Mouse (Mus musculus): ENCODE data around the gene Csnk1e. TPM values are rescaled to one million over a fixed set of nuclear protein-coding genes. Genes with fewer than 3 reads are reported as not detected.

Csnk1e gene
- polyA plus RNA-seq, 1 experiment from 2014 or later = 103 TPM

DNA sequence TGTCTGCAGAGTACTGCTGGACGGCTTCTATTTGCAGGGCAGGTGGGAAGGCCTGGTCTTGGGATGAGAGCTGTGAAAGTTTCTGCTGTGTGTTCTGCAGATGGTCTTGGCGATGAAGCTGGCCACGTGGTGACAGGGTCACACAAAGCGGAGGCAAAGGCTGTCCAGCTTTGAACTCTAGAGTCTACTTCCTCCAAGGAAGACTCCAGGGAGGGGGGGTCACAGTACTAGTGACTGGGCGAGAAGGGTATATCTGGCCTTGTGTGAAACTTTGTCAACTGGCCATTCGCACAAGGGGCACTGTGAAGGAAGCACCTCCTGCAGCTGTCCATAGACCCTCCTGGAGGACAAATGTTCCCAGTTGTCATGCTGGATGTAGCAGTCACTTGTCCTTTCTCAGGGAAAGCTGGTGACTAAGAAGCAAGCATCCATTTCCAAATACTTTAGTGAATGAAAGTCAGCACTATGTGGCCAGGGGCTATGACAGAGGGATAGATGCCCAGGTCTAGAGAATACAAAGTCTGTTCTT lies 32.6 kb downstream of the Csnk1e start:
- 71% methylated on average over 6 of the region's 6 CpGs for WGBS
- 0 out of 2 replicates have a peak overlapping the region, but pooled peaks have one; percentile 25 for H3K9ac ChIP-seq

DNA sequence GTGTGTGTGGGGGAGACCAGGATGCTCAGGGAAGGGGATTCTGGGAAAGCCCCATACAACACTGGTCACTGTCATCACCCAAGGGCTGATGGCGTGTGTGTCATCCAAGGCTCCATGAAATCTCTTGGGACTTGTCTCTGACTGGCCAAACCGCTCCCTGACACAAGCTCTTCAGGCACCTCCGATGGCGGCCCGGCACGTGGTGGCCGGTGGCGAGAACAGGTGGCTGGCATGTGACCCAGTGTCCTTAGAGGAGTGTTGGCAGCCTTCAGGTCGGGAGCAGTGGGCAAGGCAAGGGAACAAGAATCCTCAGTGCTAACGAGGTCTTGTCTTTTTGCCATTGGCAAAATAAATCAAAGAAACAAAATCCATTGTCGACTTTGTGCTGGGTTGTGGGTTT lies 36.7 kb downstream of the Csnk1e start:
- no peak overlapping the region for H3K4me3 ChIP-seq
- H3K9me3 ChIP-seq (replicated peaks) = no peaks in the 10 kb centered on the region
- no peak overlapping the region for H3K27ac ChIP-seq (ENCODE audit: poor library complexity, severe bottlenecking)
- H3K4me2 ChIP-seq = no peak overlapping the region
- H3K9ac ChIP-seq = no peak overlapping the region
- ATAC-seq (ENCODE audit: insufficient number of reproducible peaks, low FRiP score) = no peak
- no peaks in the 10 kb centered on the region for H3K27me3 ChIP-seq (replicated peaks)
- H3K4me1 ChIP-seq (replicated peaks) = peaks cover 21% of the 10 kb centered on the region
- 89% methylated on average over 11 of the region's 11 CpGs for WGBS
- peaks cover 74% of the 10 kb centered on the region for H3K36me3 ChIP-seq

More for the DNA sequence above, 32.6 kb downstream of the Csnk1e start:
- Histone ChIP-seq H3K27me3 (replicated peaks) (no peaks in the 10 kb centered on the region), H3K27ac (ENCODE audit: poor library complexity, severe bottlenecking) (no peak overlapping the region), H3K9me3 (replicated peaks) (no peaks in the 10 kb centered on the region), H3K4me3 (no peak overlapping the region), H3K36me3 (peaks cover 98% of the 10 kb centered on the region), H3K4me1 (replicated peaks) (peaks cover 19% of the 10 kb centered on the region), H3K4me2 (no peak overlapping the region)
- ATAC-seq (ENCODE audit: insufficient number of reproducible peaks, low FRiP score) = no peak

DNA sequence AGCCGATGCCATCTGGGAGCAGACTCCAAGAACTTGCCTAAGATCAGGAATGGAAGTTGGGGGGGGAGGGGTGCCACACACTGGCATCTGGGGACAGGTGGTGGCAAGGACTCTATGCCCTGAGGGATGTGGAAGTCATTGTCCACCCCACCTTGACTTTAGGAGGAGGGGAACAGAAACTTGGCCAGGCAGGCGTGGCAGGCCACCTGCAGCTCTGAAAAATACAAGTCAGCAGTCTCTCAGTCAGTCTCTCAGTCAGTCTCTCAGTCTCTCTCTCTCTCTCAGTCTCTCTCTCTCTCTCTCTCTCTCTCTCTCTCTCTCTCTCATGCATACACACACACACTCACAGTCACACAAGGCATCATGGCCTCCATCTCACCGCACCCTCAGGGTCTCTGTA lies 37.1 kb downstream of the Csnk1e start:
- no peak overlapping the region for H3K4me2 ChIP-seq
- 93% methylated on average over 3 of the region's 3 CpGs for WGBS
- H3K9ac ChIP-seq = no peak overlapping the region
- H3K27me3 ChIP-seq (replicated peaks) = no peaks in the 10 kb centered on the region
- peaks cover 70% of the 10 kb centered on the region for H3K36me3 ChIP-seq
- H3K9me3 ChIP-seq (replicated peaks) = no peaks in the 10 kb centered on the region
- peaks cover 21% of the 10 kb centered on the region for H3K4me1 ChIP-seq (replicated peaks)
- no peak overlapping the region for H3K27ac ChIP-seq (ENCODE audit: poor library complexity, severe bottlenecking)
- H3K4me3 ChIP-seq = no peak overlapping the region
- ATAC-seq (ENCODE audit: insufficient number of reproducible peaks, low FRiP score) = no peak

- peaks cover 12% of the 10 kb centered on the region for H3K4me1 ChIP-seq (replicated peaks)
- no peak overlapping the region for H3K27ac ChIP-seq (ENCODE audit: poor library complexity, severe bottlenecking)
- H3K9ac ChIP-seq = no peak overlapping the region
- no peak overlapping the region for H3K4me3 ChIP-seq
- no peak for ATAC-seq (ENCODE audit: insufficient number of reproducible peaks, low FRiP score)
- WGBS = 92% methylated on average over 3 of the region's 3 CpGs
- peaks cover 61% of the 10 kb centered on the region for H3K36me3 ChIP-seq
- H3K27me3 ChIP-seq (replicated peaks) = no peaks in the 10 kb centered on the region
- no peak overlapping the region for H3K4me2 ChIP-seq
- no peaks in the 10 kb centered on the region for H3K9me3 ChIP-seq (replicated peaks)
These were observed 38.0 kb downstream of the Csnk1e start for GRCm38 (mm10) chr15:79417379-79417778.

DNA sequence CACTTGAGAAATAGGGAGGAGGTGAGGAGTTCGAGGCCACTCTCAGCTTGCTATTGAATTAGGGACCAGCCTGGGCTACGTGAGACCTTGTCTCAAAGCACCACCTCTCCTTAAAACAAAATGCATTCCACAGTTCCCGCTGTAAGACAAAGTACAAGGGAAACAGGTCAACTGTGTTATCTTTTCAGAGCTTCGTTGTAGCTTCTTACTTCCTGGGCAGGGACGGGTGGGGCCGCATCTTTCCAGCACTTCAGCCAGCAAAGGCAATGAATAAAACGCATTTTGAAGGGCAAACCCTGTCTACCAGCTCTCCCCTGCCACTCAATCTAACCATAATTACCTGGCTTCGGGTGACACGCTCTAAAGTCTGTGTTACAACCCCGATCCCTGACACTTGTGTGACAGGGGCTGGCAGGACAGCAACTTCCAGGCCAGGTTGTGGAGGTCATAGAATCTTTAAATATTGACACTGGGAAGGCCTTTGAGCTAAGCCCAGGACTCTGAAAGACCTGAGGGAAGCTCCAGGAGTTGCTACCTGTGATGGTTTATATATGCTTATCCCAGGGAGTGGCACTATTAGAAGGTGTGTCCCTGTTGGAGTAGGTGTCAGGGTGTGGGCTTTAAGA lies 38.8 kb downstream of the Csnk1e start:
- no peak overlapping the region for H3K4me2 ChIP-seq
- H3K36me3 ChIP-seq = peaks cover 53% of the 10 kb centered on the region
- H3K27me3 ChIP-seq (replicated peaks) = no peaks in the 10 kb centered on the region
- H3K4me1 ChIP-seq (replicated peaks) = peaks cover 8% of the 10 kb centered on the region
- WGBS = 86% methylated on average over 10 of the region's 10 CpGs
- no peak overlapping the region for H3K27ac ChIP-seq (ENCODE audit: poor library complexity, severe bottlenecking)
- H3K9ac ChIP-seq = no peak overlapping the region
- H3K9me3 ChIP-seq (replicated peaks) = no peaks in the 10 kb centered on the region
- H3K4me3 ChIP-seq = no peak overlapping the region
- ATAC-seq (ENCODE audit: insufficient number of reproducible peaks, low FRiP score) = no peak

DNA sequence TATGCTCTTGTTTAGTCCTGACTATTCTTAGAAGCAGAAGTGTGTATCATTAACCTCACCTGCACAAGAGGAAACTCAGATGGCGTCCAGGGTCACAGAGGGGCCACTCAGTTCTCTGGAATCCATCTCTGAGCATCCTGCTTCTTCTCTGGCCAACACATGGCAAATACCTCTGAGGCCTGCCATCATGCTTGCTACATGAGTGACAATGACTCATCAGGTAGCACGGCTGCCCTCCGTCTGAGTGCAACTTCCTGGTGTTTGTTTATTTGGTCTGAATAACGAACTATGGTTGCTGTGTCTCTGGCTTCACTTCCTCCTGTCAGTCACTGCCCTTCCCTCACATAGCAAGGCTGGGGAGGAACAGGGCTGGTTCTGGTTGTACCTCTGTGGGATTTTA lies 40.9 kb downstream of the Csnk1e start:
- Histone ChIP-seq H3K4me1 (replicated peaks) (peaks cover 8% of the 10 kb centered on the region), H3K4me3 (no peak overlapping the region), H3K27me3 (replicated peaks) (no peaks in the 10 kb centered on the region), H3K9ac (no peak overlapping the region), H3K27ac (ENCODE audit: poor library complexity, severe bottlenecking) (no peak overlapping the region), H3K36me3 (peaks cover 32% of the 10 kb centered on the region), H3K4me2 (no peak overlapping the region), H3K9me3 (replicated peaks) (no peaks in the 10 kb centered on the region)
- 32% methylated on average over 4 of the region's 4 CpGs for WGBS
- no peak for ATAC-seq (ENCODE audit: insufficient number of reproducible peaks, low FRiP score)

DNA sequence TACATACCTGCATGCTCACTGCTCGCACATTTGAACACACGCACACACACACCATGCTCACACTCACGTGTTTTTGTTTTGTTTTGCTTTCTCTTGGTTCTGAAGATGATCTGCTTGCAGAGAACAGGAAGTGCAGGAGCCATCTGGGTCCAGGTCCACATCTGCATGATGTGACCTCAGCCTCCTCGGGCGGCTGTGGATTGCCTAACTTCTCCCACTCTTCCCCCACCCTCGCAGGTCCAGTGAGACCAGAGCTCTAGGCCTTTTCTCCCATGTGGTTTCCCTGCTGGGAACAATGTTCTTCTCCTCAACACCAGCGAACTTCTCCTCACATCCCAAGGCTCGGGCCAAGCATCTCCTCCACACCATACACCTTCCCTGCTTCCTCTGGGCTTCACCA lies 41.6 kb downstream of the Csnk1e start:
- Histone ChIP-seq H3K27me3 (replicated peaks) (no peaks in the 10 kb centered on the region), H3K4me2 (no peak overlapping the region), H3K36me3 (peaks cover 25% of the 10 kb centered on the region), H3K9ac (no peak overlapping the region), H3K9me3 (replicated peaks) (no peaks in the 10 kb centered on the region), H3K27ac (ENCODE audit: poor library complexity, severe bottlenecking) (no peak overlapping the region), H3K4me3 (no peak overlapping the region), H3K4me1 (replicated peaks) (peaks cover 15% of the 10 kb centered on the region)
- WGBS = 76% methylated on average over 8 of the region's 8 CpGs
- ATAC-seq (ENCODE audit: insufficient number of reproducible peaks, low FRiP score) = no peak

GRCm38 (mm10) chr15:79413201-79413600 lies 42.2 kb downstream of the Csnk1e start:
- H3K4me3 ChIP-seq = no peak overlapping the region
- 96% methylated on average over 3 of the region's 3 CpGs for WGBS
- no peak for ATAC-seq (ENCODE audit: insufficient number of reproducible peaks, low FRiP score)
- no peaks in the 10 kb centered on the region for H3K9me3 ChIP-seq (replicated peaks)
- peaks cover 19% of the 10 kb centered on the region for H3K36me3 ChIP-seq
- no peak overlapping the region for H3K27ac ChIP-seq (ENCODE audit: poor library complexity, severe bottlenecking)
- no peak overlapping the region for H3K4me2 ChIP-seq
- no peak overlapping the region for H3K9ac ChIP-seq
- H3K27me3 ChIP-seq (replicated peaks) = no peaks in the 10 kb centered on the region
- H3K4me1 ChIP-seq (replicated peaks) = peaks cover 20% of the 10 kb centered on the region

GRCm38 (mm10) chr15:79411363-79412065 lies 43.9 kb downstream of the Csnk1e start:
- no peak for ATAC-seq (ENCODE audit: insufficient number of reproducible peaks, low FRiP score)
- H3K27me3 ChIP-seq (replicated peaks) = no peaks in the 10 kb centered on the region
- H3K4me2 ChIP-seq = no peak overlapping the region
- H3K9ac ChIP-seq = no peak overlapping the region
- no peak overlapping the region for H3K4me3 ChIP-seq
- H3K9me3 ChIP-seq (replicated peaks) = no peaks in the 10 kb centered on the region
- 78% methylated on average over 10 of the region's 10 CpGs for WGBS
- H3K4me1 ChIP-seq (replicated peaks) = peaks cover 23% of the 10 kb centered on the region
- H3K36me3 ChIP-seq = peaks cover 5% of the 10 kb centered on the region
- H3K27ac ChIP-seq (ENCODE audit: poor library complexity, severe bottlenecking) = no peak overlapping the region

- 0 out of 2 replicates have a peak overlapping the region, but pooled peaks have one; percentile 3 for H3K4me2 ChIP-seq
- peak overlapping the region; percentile 29 for H3K27ac ChIP-seq (ENCODE audit: poor library complexity, severe bottlenecking)
- peaks cover 22% of the 10 kb centered on the region for H3K4me1 ChIP-seq (replicated peaks)
- H3K27me3 ChIP-seq (replicated peaks) = no peaks in the 10 kb centered on the region
- H3K9ac ChIP-seq = no peak overlapping the region
- no peaks in the 10 kb centered on the region for H3K36me3 ChIP-seq
- WGBS = 79% methylated on average over 4 of the region's 4 CpGs
- ATAC-seq (ENCODE audit: insufficient number of reproducible peaks, low FRiP score) = peak; percentile 68
- no peaks in the 10 kb centered on the region for H3K9me3 ChIP-seq (replicated peaks)
- H3K4me3 ChIP-seq = no peak overlapping the region
These were observed 46.2 kb downstream of the Csnk1e start for GRCm38 (mm10) chr15:79409077-79409573.

- no peak overlapping the region for H3K4me3 ChIP-seq
- WGBS = 64% methylated on average over 4 of the region's 4 CpGs
- H3K27me3 ChIP-seq (replicated peaks) = no peaks in the 10 kb centered on the region
- no peaks in the 10 kb centered on the region for H3K36me3 ChIP-seq
- H3K9ac ChIP-seq = no peak overlapping the region
- H3K9me3 ChIP-seq (replicated peaks) = no peaks in the 10 kb centered on the region
- no peak for ATAC-seq (ENCODE audit: insufficient number of reproducible peaks, low FRiP score)
- peaks cover 35% of the 10 kb centered on the region for H3K4me1 ChIP-seq (replicated peaks)
- no peak overlapping the region for H3K27ac ChIP-seq (ENCODE audit: poor library complexity, severe bottlenecking)
- no peak overlapping the region for H3K4me2 ChIP-seq
These were observed 48.8 kb downstream of the Csnk1e start for GRCm38 (mm10) chr15:79406564-79406963.
